Mouse (Mus musculus): ENCODE measurements at regions not wholly inside any gene's neighbourhood (a gene's known extent, or its start where the extent isn't known, plus 50 kb on each side); places are given as distances from the start of the nearest gene placed in this dataset.

- TF ChIP-seq GATA1 (IDR thresholded peaks at IDR 0.05; ENCODE audit: borderline replicate concordance, low read length) = no peak
- TF ChIP-seq FLI1 (IDR thresholded peaks at IDR 0.05; ENCODE audit: low read length) = no peak
These were observed 297.2 kb downstream of the Hs3st1 start for GRCm38 (mm10) chr5:39458116-39458525.

All from megakaryocyte, embryonic 14.5 days (primary cell).